Mouse (Mus musculus) heart, adult 2 months (tissue): ENCODE data around the gene Akt3. TPM values are rescaled to one million over a fixed set of nuclear protein-coding genes. Genes with fewer than 3 reads are reported as not detected.

Experiments
- DNase-seq, 2 experiments: peaks; one replicate each; pipeline ENCODE4 v3.0.0; 2021
- H3K27ac ChIP-seq: fragments of 200-600 bp; 2 replicates; pipeline ENCODE4 v1.8.1; 2022
- H3K27me3 ChIP-seq: fragments of 200-500 bp; 2 replicates; pipeline ENCODE4 v1.6.1; 2012; ENCODE audit warnings: mild to moderate bottlenecking, low read length, inconsistent platforms, mixed read lengths; ENCODE audit not compliant: control insufficient read depth, insufficient read depth
- H3K36me3 ChIP-seq: fragments of 200-500 bp; 2 replicates; pipeline ENCODE4 v1.6.1; 2012; ENCODE audit warnings: low read length, inconsistent platforms; ENCODE audit not compliant: control insufficient read depth, insufficient read depth
- H3K4me1 ChIP-seq: fragments of 200-500 bp; 2 replicates; pipeline ENCODE4 v1.6.1; 2011; ENCODE audit warnings: low read length; ENCODE audit not compliant: control insufficient read depth, insufficient read depth
- H3K4me3 ChIP-seq: fragments of 200-600 bp; 2 replicates; pipeline ENCODE4 v1.8.1; 2022
- H3K79me2 ChIP-seq: fragments of 200-500 bp; replicated peaks from 2 replicates; pipeline ENCODE4 v1.6.1; 2012; ENCODE audit warnings: mild to moderate bottlenecking, inconsistent platforms, low read length, moderate library complexity, mixed read lengths; ENCODE audit not compliant: control insufficient read depth, insufficient read depth
- H3K9ac ChIP-seq: fragments of 200-500 bp; 2 replicates; pipeline ENCODE4 v1.6.1; 2012; ENCODE audit warnings: low read depth, mild to moderate bottlenecking, control low read depth, inconsistent platforms, low read length, mixed read lengths
- CTCF ChIP-seq: fragments of 200-600 bp; IDR thresholded peaks from 2 replicates; pipeline ENCODE4 v1.8.1; 2022; ENCODE audit warnings: antibody characterized with exemption, mild to moderate bottlenecking, moderate library complexity
- EP300 ChIP-seq: fragments of 200-500 bp; IDR thresholded peaks from 2 replicates; pipeline ENCODE4 v1.6.1; 2011; ENCODE audit warnings: low read depth, low read length, control low read depth; ENCODE audit not compliant: insufficient read depth
- POLR2A ChIP-seq: fragments of 200-500 bp; IDR thresholded peaks from 2 replicates; pipeline ENCODE4 v1.6.1; 2011; ENCODE audit warnings: mild to moderate bottlenecking, low read depth, low read length, control low read depth; ENCODE audit not compliant: insufficient read depth
- WGBS: fragments of 180-500 bp; shearing (Covaris S2); methylation state at CpG from one replicate; pipeline ENCODE4 v1.1.7; 2018; 5-methylcytosine and 5-hydroxymethylcytosine counted together
- intact Hi-C: fragments of 180-260 bp; cut with DNase I; formaldehyde crosslinking; loops from one replicate; pipeline ENCODE4 v1.15.1; 2025
- polyA plus RNA-seq: library from polyadenylated mRNA; depleted of rRNA; stranded (reverse); fragments of >200 nt; gene quantifications from 2 replicates; pipeline ENCODE4 v1.2.3, GENCODE M21; 2012; rRNA removed
- total RNA-seq, 2 experiments: library from RNA; stranded (reverse); gene quantifications; 2 replicates each; pipeline ENCODE4 v1.2.3; 2021

The Akt3 gene
- total and polyA plus RNA-seq, 3 experiments: 4.8 to 20.2 (median 20.0) TPM

DNA sequence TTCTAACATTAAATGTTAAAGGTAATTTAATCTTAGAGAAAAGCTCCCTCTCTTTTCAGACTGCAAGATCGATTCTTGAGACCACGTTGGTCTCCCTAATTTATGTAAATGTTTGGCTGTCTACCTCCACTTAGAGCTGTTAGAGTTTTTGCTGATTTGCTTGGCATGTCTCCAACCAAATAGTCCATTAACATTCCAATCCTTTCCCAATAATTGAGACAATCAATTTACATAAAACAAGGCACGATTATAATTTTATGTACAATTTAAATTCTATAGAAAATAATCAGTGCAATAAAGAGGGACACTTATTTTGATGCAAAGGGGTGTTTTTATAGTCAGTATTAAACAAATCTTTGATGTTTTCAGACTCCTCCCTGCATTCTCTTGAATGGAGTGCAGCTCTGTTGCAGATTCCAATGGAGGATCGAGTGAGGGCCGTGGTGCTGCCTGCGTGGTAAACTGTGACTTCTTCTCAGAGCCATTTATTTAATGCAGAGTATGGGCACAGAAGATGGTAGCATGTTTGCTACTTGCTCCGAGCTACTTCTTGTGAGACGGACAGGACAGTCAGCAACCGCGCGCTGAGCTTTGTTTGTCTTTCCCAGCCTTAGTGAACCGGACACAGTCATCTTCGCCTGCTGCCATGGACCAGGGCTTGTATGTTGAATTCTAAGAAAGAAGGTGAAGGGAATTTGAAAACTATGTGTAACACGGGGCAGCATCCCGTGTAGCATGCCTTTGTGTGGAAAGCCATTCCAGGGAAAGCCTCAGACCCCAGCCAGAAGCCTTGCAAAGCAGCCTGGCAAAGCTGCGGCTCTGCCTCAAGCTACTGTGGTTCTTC is 287.1 kb downstream of the Akt3 start:
- Histone ChIP-seq H3K4me1 (peaks cover 2% of the 10 kb centered on the region; the same call in 1 of the 2 replicates), H3K27me3 (no peaks in the 10 kb centered on the region), H3K27ac (no peak overlapping the region), H3K79me2 (no peaks in the 10 kb centered on the region), H3K9ac (no peak overlapping the region), H3K4me3 (no peak overlapping the region), H3K36me3 (no peaks in the 10 kb centered on the region)
- DNase-seq: no peak
- WGBS: 74% methylated on average over 16 of the region's 16 CpGs
- TF ChIP-seq CTCF: no peak
- TF ChIP-seq EP300: no peak
- no peak for TF ChIP-seq POLR2A
- intact Hi-C loops: no loop called here

Other genes starting within 250 kb of the Akt3 start
- 10 to 100 TPM; 40.2 to 47.3 TPM for gene Zbtb18, start 184.1 kb upstream of the Akt3 start, total RNA-seq
- gene Zbtb18, start 184.1 kb upstream of the Akt3 start, polyA plus RNA-seq: 10.6 and 18.4 TPM in 2 replicates